Mouse (Mus musculus) MEL (cell line): ENCODE measurements around the gene Thsd4. TPM values are rescaled to one million over a fixed set of nuclear protein-coding genes. Genes with fewer than 3 reads are reported as not detected.

Experiments used
- DNase-seq: peaks from one replicate; pipeline ENCODE4 v3.0.0; 2011; ENCODE audit warnings: low read depth, low spot score
- H3K27ac ChIP-seq: 2 replicates; pipeline ENCODE4 v1.5.1; 2012; ENCODE audit warnings: low read depth, mild to moderate bottlenecking, control low read depth, low read length, moderate library complexity; ENCODE audit not compliant: control insufficient read depth
- H3K27me3 ChIP-seq, 2 experiments: fragments of 150-350 bp in 1 of 2; sonication (generic) in 1 of 2; 2 replicates each; pipeline ENCODE4 v1.6.1; 2012; ENCODE audit warnings: low read length in 2 of 2, mild to moderate bottlenecking in 2 of 2, improper control_type of control experiment in 1 of 2, moderate library complexity in 1 of 2; ENCODE audit not compliant: insufficient read depth in 2 of 2, control insufficient read depth in 1 of 2
- H3K36me3 ChIP-seq, 2 experiments: 2 replicates each; pipeline ENCODE4 v1.6.1; 2012 to 2014; ENCODE audit warnings: low read length in 2 of 2, improper control_type of control experiment in 1 of 2, inconsistent platforms in 1 of 2, mild to moderate bottlenecking in 1 of 2; ENCODE audit not compliant: insufficient read depth in 2 of 2, control insufficient read depth in 1 of 2
- H3K4me1 ChIP-seq, 2 experiments: fragments of 150-350 bp in 1 of 2; sonication (generic) in 1 of 2; 2 replicates each; pipeline ENCODE4 v1.6.1; 2012; ENCODE audit warnings: low read length in 2 of 2, improper control_type of control experiment in 1 of 2, mild to moderate bottlenecking in 1 of 2; ENCODE audit not compliant: insufficient read depth in 2 of 2, control insufficient read depth in 1 of 2
- H3K4me3 ChIP-seq, 2 experiments: fragments of 150-350 bp in 1 of 2; sonication (generic) in 1 of 2; 2 replicates each; pipeline ENCODE4 v1.5.1; 2012; ENCODE audit warnings: low read depth in 2 of 2, low read length in 2 of 2, mild to moderate bottlenecking in 2 of 2, moderate library complexity in 2 of 2, control low read depth in 1 of 2, improper control_type of control experiment in 1 of 2; ENCODE audit not compliant: control insufficient read depth in 1 of 2, insufficient read depth in 1 of 2
- H3K79me2 ChIP-seq: 2 replicates; pipeline ENCODE4 v1.6.1; 2012; ENCODE audit warnings: mild to moderate bottlenecking, low read length, moderate library complexity; ENCODE audit not compliant: control insufficient read depth, poor library complexity, insufficient read depth
- H3K9ac ChIP-seq: 2 replicates; pipeline ENCODE4 v1.6.1; 2012; ENCODE audit warnings: low read depth, mild to moderate bottlenecking, control low read depth, low read length, moderate library complexity; ENCODE audit not compliant: control insufficient read depth, poor library complexity, severe bottlenecking
- H3K9me3 ChIP-seq: fragments of 150-350 bp; sonication (generic); replicated peaks from 2 replicates; pipeline ENCODE4 v1.6.1; 2012; ENCODE audit warnings: mild to moderate bottlenecking, low read length, improper control_type of control experiment, moderate library complexity; ENCODE audit not compliant: insufficient read depth
- CTCF ChIP-seq, 3 experiments: IDR thresholded peaks in 2 of 3; conservative IDR thresholded peaks in 1 of 3; 2 replicates each; pipeline ENCODE4 v1.5.1; 2011 to 2012; ENCODE audit warnings: low read length in 3 of 3, low read depth in 2 of 3, mild to moderate bottlenecking in 2 of 3, improper control_type of control experiment in 1 of 3, inconsistent platforms in 1 of 3, mixed read lengths in 1 of 3, moderate library complexity in 1 of 3; ENCODE audit not compliant: control insufficient read depth in 1 of 3, insufficient read depth in 1 of 3, poor library complexity in 1 of 3, severe bottlenecking in 1 of 3
- ETS1 ChIP-seq: IDR thresholded peaks from 2 replicates; pipeline ENCODE4 v1.6.1; 2012; ENCODE audit warnings: low read depth, mild to moderate bottlenecking, inconsistent platforms, low read length, improper control_type of control experiment, moderate library complexity
- GABPA ChIP-seq: IDR thresholded peaks from 2 replicates; pipeline ENCODE4 v1.6.1; 2012; ENCODE audit warnings: low read depth, mild to moderate bottlenecking, inconsistent platforms, low read length, improper control_type of control experiment, moderate library complexity
- GATA1 ChIP-seq: IDR thresholded peaks from 2 replicates; pipeline ENCODE4 v1.6.1; 2011; ENCODE audit warnings: low read depth, low read length, improper control_type of control experiment
- HCFC1 ChIP-seq: IDR thresholded peaks from 2 replicates; pipeline ENCODE4 v1.6.1; 2012; ENCODE audit warnings: low read depth, mild to moderate bottlenecking, inconsistent platforms, low read length, improper control_type of control experiment, moderate library complexity
- MAFK ChIP-seq: IDR thresholded peaks from 2 replicates; pipeline ENCODE4 v1.6.1; 2011; ENCODE audit warnings: low read depth, mild to moderate bottlenecking, low read length, improper control_type of control experiment, borderline replicate concordance
- MAZ ChIP-seq: IDR thresholded peaks from 2 replicates; pipeline ENCODE4 v1.6.1; 2012; ENCODE audit warnings: low read depth, mild to moderate bottlenecking, inconsistent platforms, low read length, improper control_type of control experiment
- MXI1 ChIP-seq: IDR thresholded peaks from 2 replicates; pipeline ENCODE4 v1.6.1; 2011; ENCODE audit warnings: mild to moderate bottlenecking, low read depth, low read length, improper control_type of control experiment
- MYC ChIP-seq: IDR thresholded peaks from 2 replicates; pipeline ENCODE4 v1.6.1; 2011; ENCODE audit warnings: low read depth, mild to moderate bottlenecking, low read length, improper control_type of control experiment, moderate library complexity
- POLR2AphosphoS2 ChIP-seq: IDR thresholded peaks from 2 replicates; pipeline ENCODE4 v1.6.1; 2011; ENCODE audit warnings: low read length, improper control_type of control experiment
- RAD21 ChIP-seq: IDR thresholded peaks from 2 replicates; pipeline ENCODE4 v1.6.1; 2011; ENCODE audit warnings: mild to moderate bottlenecking, low read depth, low read length, improper control_type of control experiment
- RCOR1 ChIP-seq: IDR thresholded peaks from 2 replicates; pipeline ENCODE4 v1.6.1; 2012; ENCODE audit warnings: low read depth, mild to moderate bottlenecking, inconsistent platforms, low read length, improper control_type of control experiment
- SIN3A ChIP-seq: IDR thresholded peaks from 2 replicates; pipeline ENCODE4 v1.6.1; 2012; ENCODE audit warnings: low read length, improper control_type of control experiment, inconsistent platforms
- TAL1 ChIP-seq: IDR thresholded peaks from 2 replicates; pipeline ENCODE4 v1.6.1; 2012; ENCODE audit warnings: mild to moderate bottlenecking, inconsistent platforms, low read length, moderate library complexity, mixed read lengths
- TCF12 ChIP-seq: IDR thresholded peaks from 2 replicates; pipeline ENCODE4 v1.6.1; 2014; ENCODE audit warnings: low read depth, mild to moderate bottlenecking, inconsistent platforms, low read length, improper control_type of control experiment, moderate library complexity
- UBTF ChIP-seq: IDR thresholded peaks from 2 replicates; pipeline ENCODE4 v1.6.1; 2012; ENCODE audit warnings: low read depth, mild to moderate bottlenecking, inconsistent platforms, low read length, improper control_type of control experiment, moderate library complexity, borderline replicate concordance; ENCODE audit not compliant: insufficient read depth
- USF1 ChIP-seq: IDR thresholded peaks from 2 replicates; pipeline ENCODE4 v1.6.1; 2014; ENCODE audit warnings: low read depth, mild to moderate bottlenecking, inconsistent platforms, low read length, improper control_type of control experiment, moderate library complexity
- USF2 ChIP-seq, 2 experiments: IDR thresholded peaks; 2 replicates each; pipeline ENCODE4 v1.6.1; 2011 to 2012; ENCODE audit warnings: improper control_type of control experiment in 2 of 2, low read length in 2 of 2, borderline replicate concordance in 1 of 2, inconsistent platforms in 1 of 2, low read depth in 1 of 2, mild to moderate bottlenecking in 1 of 2; ENCODE audit not compliant: insufficient read depth in 1 of 2
- ZNF384 ChIP-seq: IDR thresholded peaks from 2 replicates; pipeline ENCODE4 v1.6.1; 2012; ENCODE audit warnings: low read depth, mild to moderate bottlenecking, inconsistent platforms, low read length, improper control_type of control experiment
- polyA plus RNA-seq, 2 experiments: library from polyadenylated mRNA; stranded (reverse) in 1 of 2; unstranded in 1 of 2; fragments of >175 nt in 1 of 2; fragments of >200 nt in 1 of 2; gene quantifications; 2 replicates each; pipeline versions ENCODE4 v1.2.1 to v1.2.4; 2012; ENCODE audit warnings: low replicate concordance in 2 of 2, low read depth in 1 of 2; ENCODE audit not compliant: insufficient read length in 2 of 2, insufficient read depth in 1 of 2, missing spikeins in 1 of 2
- total RNA-seq: library from RNA; depleted of rRNA; stranded (reverse); fragments of 300-350 nt; gene quantifications from 2 replicates; pipeline ENCODE4 v1.2.3, GENCODE M21; 2012

Gene Thsd4
- total and polyA plus RNA-seq, 3 experiments = 0.08 TPM; not detected in 1

GRCm38 (mm10) chr9:60517148-60517547, 4.7 kb downstream of the Thsd4 start:
- no peak for DNase-seq
- H3K79me2 ChIP-seq = no peaks in the 10 kb centered on the region
- H3K4me3 ChIP-seq = no peak overlapping the region
- TF ChIP-seq CTCF (IDR thresholded peaks at IDR 0.05 in 2 of 3, conservative IDR thresholded peaks at IDR 0.05 in 1 of 3; ENCODE audit: control insufficient read depth in 1 of 3, insufficient read depth in 1 of 3, low read depth in 2 of 3, low read length in 3 of 3, poor library complexity in 1 of 3, severe bottlenecking in 1 of 3) (no peak), GABPA (no peak), RAD21 (no peak), POLR2AphosphoS2 (no peak), MYC (no peak), TCF12 (no peak), UBTF (no peak), USF1 (no peak), GATA1 (no peak), MAFK (no peak), USF2 (IDR thresholded peaks at IDR 0.05; ENCODE audit: borderline replicate concordance in 1 of 2, insufficient read depth in 1 of 2, low read depth in 1 of 2, low read length in 2 of 2) (no peak), RCOR1 (no peak), MAZ (no peak), ZNF384 (no peak)
- TF ChIP-seq, all 39 proteins: peak for 0
- no peaks in the 10 kb centered on the region for H3K9me3 ChIP-seq
- no peak overlapping the region for H3K9ac ChIP-seq
- H3K36me3 ChIP-seq = no peaks in the 10 kb centered on the region
- no peak overlapping the region for H3K27ac ChIP-seq
- H3K4me1 ChIP-seq = no peaks in the 10 kb centered on the region
- H3K27me3 ChIP-seq = no peaks in the 10 kb centered on the region

- DNase-seq = no peak
- Histone ChIP-seq H3K27ac (no peak overlapping the region), H3K4me1 (no peaks in the 10 kb centered on the region), H3K27me3 (no peaks in the 10 kb centered on the region), H3K9me3 (no peaks in the 10 kb centered on the region), H3K36me3 (no peaks in the 10 kb centered on the region), H3K4me3 (no peak overlapping the region), H3K79me2 (no peaks in the 10 kb centered on the region), H3K9ac (no peak overlapping the region)
- TF ChIP-seq TCF12 = no peak
- TF ChIP-seq GABPA = no peak
- TF ChIP-seq MXI1 = no peak
- no peak for TF ChIP-seq SIN3A
- no peak for TF ChIP-seq RCOR1
- TF ChIP-seq TAL1 = no peak
- no peak for TF ChIP-seq HCFC1
- no peak for TF ChIP-seq ETS1
Observed at GRCm38 (mm10) chr9:60516379-60516778, 5.5 kb downstream of the Thsd4 start.
